Mouse (Mus musculus): ENCODE data around the gene Nmi.
"Not testable (repeated sequence)": the region's sequence is repeated elsewhere in the genome, so short reads cannot be mapped to it uniquely, and the experiment has no call there.

Nmi gene

DNA sequence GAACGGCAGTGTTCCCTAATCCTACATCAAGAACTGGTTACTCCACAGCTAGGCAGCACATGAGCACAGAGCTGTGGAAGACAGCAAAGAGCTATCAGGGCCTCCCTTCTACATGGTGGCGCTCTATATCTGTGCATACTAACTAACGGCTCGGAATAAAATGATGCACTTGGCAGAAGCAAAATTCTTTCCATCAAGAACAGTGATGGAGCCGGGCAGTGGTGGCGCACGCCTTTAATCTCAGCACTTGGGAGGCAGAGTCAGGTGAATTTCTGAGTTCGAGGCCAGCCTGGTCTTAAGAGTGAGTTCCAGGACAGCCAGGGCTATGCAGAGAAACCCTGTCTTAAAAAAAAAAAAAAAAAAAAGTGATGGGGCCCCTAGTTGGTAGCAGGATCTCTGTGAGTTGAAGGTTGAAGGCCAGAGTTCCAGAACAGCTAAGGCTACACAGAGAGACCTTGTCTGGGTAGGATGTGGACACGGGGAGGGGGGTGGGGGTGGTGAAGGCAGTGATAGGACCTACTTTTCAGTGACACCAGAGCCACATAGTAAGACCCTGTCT is at the start of gene Nmi:
Nmi (minus strand) TSS at position 85 of the 559 bp plus-strand sequence.
- in situ Hi-C loops (cut with MboI; ENCODE audit: low pct_unique_long_range_greater_than_20kb in 1 of 2, low sequenced_read_pairs in 2 of 2, unreplicated experiment in 1 of 2) = no loop called here

DNA sequence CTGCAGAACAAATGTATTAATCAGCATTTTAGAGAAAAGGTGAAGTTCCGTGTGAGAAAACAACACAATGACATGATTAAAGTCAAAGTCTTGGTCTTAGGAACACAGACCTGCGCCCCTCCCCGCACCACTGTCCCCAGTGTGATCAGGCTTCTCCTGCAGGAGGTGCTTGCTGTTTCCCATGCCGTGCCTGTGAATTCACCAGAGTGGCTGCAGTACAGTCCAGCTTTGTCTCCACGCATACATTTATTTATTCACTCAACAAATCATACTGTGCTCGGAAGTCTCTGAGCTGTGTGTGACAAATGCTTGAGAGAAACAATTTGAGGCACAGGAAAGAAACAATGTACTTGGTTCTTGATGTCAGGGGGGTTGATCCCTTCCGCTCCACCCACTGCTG is 43.1 kb upstream of the Nmi start:
- in situ Hi-C loops (cut with MboI; ENCODE audit: low pct_unique_long_range_greater_than_20kb in 1 of 2, low sequenced_read_pairs in 2 of 2, unreplicated experiment in 1 of 2) = no loop called here

DNA sequence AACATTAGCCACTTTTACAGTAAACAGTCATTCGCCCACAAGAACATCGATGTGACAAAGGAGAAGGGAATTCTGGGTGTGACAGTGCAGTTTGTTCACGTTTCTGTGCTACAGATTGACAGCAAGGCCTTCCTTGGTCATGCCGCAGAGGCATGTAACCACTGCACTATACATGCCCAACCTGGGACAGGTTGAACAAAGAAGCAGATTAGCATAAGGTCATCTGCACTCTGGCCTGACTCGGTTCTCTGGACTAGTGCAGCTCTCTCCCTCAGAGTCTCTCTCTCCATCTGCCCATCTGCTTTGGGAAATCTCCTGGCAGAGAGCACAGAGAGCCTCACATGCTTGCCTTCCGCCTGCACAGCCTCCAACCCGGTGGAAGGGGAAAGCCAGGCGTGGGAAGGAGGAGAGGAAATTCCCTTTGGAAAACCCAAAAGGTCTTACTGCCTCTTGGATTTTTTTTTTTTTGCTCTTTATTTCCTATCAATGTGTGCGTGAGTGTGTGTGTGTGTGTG is 40.1 kb upstream of the Nmi start:
- in situ Hi-C loops (cut with MboI; ENCODE audit: low pct_unique_long_range_greater_than_20kb in 1 of 2, low sequenced_read_pairs in 2 of 2, unreplicated experiment in 1 of 2) = no loop called here

DNA sequence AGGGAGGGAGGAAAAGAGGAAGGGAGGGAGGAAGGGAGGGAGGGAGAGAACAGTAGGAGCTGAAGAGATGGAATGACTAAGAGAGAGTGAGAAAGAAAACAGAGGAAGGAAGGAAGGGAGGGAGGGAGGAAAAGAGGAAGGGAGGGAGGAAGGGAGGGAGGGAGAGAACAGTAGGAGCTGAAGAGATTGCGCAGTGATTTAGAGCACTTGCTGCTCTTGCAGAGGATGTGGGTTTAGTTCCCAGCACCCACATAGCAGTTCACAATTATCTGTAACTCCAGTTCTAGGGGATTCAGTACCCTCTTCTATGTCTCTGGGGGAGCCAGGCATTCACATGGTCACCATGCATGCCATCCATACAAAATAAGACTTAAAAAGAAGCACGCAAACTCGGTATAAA is 38.5 kb upstream of the Nmi start:
- in situ Hi-C loops (cut with MboI; ENCODE audit: low pct_unique_long_range_greater_than_20kb in 1 of 2, low sequenced_read_pairs in 2 of 2, unreplicated experiment in 1 of 2) = not testable (repeated sequence)

DNA sequence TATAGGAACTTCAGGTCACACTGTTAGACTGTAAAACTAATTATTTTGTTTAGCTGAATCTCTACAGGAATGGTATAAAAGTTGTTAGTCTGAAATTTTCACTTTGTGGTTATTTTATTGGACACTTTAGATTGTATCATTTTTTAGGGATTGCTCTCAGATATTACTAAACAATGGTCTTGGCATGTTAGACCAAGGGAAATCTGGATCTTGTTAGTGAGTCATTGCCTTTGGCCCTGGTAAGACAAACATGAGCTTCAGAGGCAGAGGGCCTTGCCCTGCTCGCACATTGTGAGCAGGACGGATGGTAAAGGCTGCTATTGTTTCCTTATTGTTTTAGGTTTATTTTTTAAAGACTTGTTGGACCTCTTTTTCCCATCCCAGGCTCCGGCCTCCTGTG is 33.1 kb upstream of the Nmi start:
- in situ Hi-C loops (cut with MboI; ENCODE audit: low pct_unique_long_range_greater_than_20kb in 1 of 2, low sequenced_read_pairs in 2 of 2, unreplicated experiment in 1 of 2) = no loop called here

DNA sequence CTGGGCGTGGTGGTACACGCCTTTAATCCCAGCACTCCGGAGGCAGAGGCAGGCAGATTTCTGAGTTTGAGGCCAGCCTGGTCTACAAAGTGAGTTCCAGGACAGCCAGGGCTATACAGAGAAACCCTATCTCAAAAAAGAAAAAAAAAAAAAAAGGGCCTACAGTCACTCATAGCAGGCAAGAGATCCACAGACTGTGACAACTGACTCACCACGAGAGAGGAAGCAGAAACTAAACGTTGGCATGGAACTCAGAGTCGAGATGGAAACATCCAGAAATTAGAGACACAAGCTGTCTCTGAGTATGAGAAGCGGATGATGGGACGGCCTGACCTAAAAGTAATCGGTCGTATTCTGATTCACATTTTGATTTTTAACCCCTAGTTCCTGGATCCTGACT is 29.0 kb upstream of the Nmi start:
- in situ Hi-C loops (cut with MboI; ENCODE audit: low pct_unique_long_range_greater_than_20kb in 1 of 2, low sequenced_read_pairs in 2 of 2, unreplicated experiment in 1 of 2) = not testable (repeated sequence)

DNA sequence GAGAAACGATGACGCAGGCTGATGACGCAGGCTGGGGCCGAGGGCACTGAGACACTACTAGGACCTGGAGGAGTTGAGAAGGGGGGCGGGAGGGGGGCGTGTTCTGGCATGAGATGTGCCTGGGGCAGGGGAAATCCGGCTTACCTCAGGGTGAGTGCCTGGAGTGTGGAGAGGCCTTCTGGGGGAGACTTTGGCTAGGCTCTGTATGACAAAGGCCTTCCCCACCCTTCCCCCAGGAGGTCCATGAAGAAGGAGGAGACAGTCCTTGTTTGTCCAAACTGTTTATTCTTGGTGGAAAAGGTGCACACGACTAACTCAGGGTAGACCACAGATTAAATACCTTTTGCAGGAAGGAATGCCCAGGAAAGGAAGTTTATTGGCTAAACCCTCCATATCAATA is 28.2 kb upstream of the Nmi start:
- in situ Hi-C loops (cut with MboI; ENCODE audit: low pct_unique_long_range_greater_than_20kb in 1 of 2, low sequenced_read_pairs in 2 of 2, unreplicated experiment in 1 of 2) = no loop called here

DNA sequence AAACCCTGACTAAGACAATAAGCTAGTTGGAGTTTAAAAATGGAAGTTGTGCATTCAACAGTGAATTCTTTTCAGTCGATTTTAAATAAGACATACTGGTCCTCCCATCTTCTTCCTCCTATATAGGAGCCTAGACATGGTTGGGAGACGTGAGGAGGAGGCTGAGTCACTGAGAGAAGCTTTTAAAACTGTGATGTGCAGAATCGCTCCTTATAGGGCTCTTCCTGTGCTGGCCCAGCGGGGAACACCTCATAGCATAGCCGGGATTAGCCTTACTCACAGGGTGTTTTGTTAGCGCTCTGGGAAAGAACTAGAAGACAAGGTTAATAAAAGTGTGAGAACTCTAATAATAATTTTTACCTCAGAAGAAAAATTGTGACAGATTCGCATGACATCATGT is 26.7 kb upstream of the Nmi start:
- in situ Hi-C loops (cut with MboI; ENCODE audit: low pct_unique_long_range_greater_than_20kb in 1 of 2, low sequenced_read_pairs in 2 of 2, unreplicated experiment in 1 of 2) = no loop called here

DNA sequence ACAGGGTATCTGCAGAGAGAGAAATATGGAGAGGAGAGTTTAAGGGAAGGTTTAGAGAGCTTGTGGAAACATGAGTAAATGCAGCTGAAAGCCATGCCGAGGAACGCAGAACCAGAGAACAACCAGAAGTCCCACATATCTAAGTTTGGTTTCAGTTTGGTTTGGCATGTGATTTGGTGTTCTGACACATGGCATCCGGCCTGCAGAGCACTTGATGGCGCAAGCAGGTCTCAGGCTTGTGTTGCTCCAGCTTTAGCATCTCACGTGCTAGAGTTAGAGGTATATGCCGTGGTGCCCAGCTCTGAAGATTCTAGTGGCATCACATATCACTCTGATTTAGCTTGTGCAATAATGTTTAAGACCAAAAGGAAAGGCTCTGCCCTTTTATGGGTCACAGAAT is 18.2 kb upstream of the Nmi start:
- in situ Hi-C loops (cut with MboI; ENCODE audit: low pct_unique_long_range_greater_than_20kb in 1 of 2, low sequenced_read_pairs in 2 of 2, unreplicated experiment in 1 of 2) = no loop called here

DNA sequence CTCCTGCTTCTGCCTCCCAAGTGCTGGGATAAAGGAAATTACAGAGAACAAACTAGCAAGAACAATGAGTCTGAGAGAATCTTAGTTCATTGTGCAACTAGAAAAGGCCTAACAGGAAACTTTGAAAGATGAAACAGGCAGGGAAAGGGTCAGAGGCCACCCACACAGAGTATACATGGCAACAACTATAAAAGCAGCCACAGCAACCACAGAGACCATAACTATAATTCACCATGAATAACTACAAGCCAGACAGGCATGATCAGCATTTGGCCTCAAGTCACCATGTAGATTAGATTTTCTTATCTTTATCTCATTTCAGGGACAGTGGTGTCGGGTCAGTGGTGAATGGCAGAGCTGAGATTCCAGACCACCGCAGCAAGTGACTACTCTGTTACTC is 16.3 kb upstream of the Nmi start:
- in situ Hi-C loops (cut with MboI; ENCODE audit: low pct_unique_long_range_greater_than_20kb in 1 of 2, low sequenced_read_pairs in 2 of 2, unreplicated experiment in 1 of 2) = no loop called here

DNA sequence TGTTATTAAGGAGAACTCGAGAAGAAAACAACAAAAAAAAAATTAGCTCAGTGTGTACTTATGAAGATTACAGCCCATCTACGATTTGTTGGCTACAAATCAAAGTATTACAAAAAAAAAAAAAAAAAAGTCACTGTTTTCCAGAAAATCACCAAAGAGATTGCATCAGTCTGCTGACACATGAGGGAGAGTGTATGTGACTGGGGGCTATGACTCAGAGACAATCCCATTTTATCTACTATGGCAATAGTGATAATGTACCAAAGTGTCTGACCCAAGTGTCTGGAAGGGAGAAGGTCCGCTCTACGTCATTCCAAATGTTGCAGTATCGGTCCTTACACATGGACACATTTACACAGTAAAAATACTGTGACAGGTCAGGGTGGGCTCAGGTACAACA is 13.4 kb upstream of the Nmi start:
- in situ Hi-C loops (cut with MboI; ENCODE audit: low pct_unique_long_range_greater_than_20kb in 1 of 2, low sequenced_read_pairs in 2 of 2, unreplicated experiment in 1 of 2) = no loop called here

DNA sequence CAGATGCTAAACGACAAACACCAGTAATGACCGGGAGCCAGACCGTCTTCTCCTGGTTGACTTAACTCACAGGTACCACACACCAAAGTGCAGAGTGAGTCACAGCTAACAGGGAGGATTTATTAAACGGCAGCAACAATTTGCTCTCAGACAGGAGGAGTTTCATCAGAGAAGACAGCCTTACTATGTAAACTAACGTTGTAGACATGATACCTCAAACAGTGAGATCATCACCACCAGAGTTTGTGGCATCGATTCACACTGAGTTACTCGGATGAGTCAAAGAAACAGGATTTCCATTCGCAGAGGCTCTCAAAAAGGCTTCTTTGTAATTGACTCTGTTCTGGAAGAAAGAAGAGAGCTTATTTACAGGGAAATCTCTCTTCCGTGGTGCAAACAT is 12.9 kb upstream of the Nmi start:
- in situ Hi-C loops (cut with MboI; ENCODE audit: low pct_unique_long_range_greater_than_20kb in 1 of 2, low sequenced_read_pairs in 2 of 2, unreplicated experiment in 1 of 2) = no loop called here

DNA sequence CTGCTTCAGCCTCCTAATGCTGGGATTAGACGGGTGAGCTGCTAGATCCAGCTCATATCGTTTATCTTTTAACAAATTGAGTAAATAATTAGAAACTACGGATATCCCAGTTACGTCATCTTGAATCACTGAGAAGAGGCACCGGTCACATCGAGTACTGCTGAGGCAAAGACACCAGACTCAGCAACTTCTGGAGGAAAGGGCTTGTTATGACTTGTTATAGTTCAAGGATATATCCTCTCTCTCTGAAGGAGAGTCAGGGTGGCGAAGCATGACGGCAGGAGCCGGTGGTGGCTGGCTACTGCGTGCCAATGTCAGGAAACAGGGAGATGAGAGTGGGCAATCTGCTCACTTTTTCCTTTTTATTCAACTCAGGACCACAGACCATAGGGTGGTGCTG is 11.9 kb upstream of the Nmi start:
- in situ Hi-C loops (cut with MboI; ENCODE audit: low pct_unique_long_range_greater_than_20kb in 1 of 2, low sequenced_read_pairs in 2 of 2, unreplicated experiment in 1 of 2) = no loop called here

DNA sequence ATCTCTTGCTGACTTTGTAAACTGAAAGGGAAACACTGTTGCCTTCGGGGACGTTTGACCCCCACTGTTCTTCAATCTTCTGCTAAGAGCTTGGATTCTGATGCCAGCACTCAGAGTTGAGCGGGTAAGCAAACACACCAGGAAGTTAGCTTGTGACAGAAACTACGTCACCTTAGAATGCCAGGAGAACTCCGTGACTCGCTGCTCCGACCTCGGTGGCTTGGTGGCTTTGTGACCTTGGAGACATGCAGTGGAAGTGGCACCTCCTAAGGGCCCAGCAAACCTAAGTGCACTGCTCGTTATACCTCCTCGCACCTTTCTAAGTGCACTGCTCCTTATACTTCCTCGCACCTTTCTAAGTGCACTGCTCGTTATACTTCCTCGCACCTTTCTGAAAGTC is 9.0 kb upstream of the Nmi start:
- in situ Hi-C loops (cut with MboI; ENCODE audit: low pct_unique_long_range_greater_than_20kb in 1 of 2, low sequenced_read_pairs in 2 of 2, unreplicated experiment in 1 of 2) = no loop called here

DNA sequence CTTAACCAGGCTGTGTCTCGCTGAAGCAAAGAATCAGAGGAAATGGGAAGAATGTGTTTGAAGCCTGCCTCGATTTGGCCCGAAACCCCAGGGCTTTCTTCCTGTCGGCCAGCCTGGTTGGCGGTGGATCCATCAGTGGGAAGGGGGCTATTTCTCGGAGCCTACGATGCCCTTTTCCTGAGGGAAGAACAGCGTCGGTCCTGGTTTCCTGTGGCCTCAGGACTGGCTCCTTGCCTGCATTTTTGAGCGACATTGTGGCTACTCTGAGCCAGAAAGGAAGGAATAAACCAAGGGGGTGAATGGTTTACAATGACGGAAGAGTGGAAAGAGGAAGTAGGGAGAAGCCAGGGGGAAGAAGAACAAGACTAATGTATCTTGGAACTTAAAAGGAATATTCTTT is 8.3 kb upstream of the Nmi start:
- in situ Hi-C loops (cut with MboI; ENCODE audit: low pct_unique_long_range_greater_than_20kb in 1 of 2, low sequenced_read_pairs in 2 of 2, unreplicated experiment in 1 of 2) = no loop called here

DNA sequence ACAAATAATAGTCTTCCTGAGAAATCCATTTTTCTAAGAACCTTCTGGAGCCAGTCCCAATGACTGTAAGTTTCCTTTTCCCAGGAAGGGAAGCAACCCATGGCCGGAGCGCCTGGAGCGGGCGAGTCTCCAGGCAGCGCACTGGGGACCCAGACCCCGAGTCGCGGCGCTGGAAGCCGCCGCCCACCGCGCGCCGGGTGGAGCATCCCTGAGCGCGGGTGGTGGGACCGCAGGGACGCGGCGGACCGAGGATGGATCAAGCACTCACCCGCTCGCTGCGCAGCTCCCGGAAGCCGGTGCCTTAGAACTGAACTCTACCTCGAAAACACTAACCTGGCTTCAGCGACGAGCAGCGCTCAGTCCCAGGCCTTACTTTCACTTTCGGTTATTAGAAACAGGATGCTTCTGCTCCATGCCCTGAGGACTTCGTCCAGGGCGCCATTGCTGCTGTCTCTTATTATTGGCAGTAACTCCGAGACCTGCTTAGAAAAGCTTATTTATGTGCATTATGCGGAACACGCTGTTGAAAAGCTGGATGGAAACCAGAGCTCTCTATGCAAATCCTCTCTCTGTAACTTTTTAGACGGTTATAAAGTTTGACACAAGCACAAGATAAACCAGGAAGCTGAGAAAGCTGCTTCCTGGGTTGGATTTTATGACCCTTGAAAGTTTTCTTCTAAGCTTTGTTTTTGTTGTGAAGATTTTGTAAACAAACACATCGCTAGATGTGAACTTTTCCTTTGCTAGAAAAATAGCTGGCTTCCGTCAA is 469 bp downstream of the Nmi start:
- in situ Hi-C loops (cut with MboI; ENCODE audit: low pct_unique_long_range_greater_than_20kb in 1 of 2, low sequenced_read_pairs in 2 of 2, unreplicated experiment in 1 of 2) = no loop called here

DNA sequence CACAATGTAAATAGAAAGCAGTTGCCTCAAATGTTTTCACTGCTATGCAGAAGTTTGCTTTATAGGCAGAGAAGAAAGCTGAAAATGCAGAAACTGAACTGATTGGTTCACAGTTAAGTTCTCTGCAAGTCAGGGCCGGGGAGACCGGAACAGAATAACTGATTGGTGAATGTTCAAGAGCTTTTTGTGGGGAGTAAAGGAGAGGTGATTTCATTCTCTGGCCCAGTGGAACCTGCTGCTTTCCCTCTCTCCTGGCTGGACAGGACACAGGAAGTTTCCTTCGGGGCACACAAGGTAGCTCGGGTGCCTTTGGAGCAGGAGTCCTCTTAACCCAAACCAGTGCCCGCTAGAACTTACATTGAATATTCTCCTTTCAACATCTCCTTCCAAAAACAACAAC is 1.2 kb downstream of the Nmi start:
- in situ Hi-C loops (cut with MboI; ENCODE audit: low pct_unique_long_range_greater_than_20kb in 1 of 2, low sequenced_read_pairs in 2 of 2, unreplicated experiment in 1 of 2) = no loop called here

DNA sequence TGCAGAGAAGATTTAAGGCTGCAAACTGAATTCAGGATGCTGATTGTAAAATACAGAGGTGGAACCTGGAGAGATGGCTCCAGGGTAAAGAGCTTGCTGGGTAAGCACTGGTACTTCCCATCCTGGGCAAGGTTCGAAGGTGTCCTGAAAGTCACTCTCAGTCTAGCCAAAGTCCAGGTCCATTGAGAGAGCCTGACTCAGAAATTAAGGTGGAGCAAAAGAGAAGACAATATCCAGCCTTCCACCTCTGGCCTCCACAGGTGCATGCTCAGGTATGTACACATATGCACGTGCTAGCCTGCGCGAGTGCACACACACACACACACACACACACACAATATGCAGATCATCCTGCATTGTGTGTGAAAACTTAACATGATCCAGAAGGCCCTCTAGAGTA is 2.4 kb downstream of the Nmi start:
- in situ Hi-C loops (cut with MboI; ENCODE audit: low pct_unique_long_range_greater_than_20kb in 1 of 2, low sequenced_read_pairs in 2 of 2, unreplicated experiment in 1 of 2) = no loop called here

DNA sequence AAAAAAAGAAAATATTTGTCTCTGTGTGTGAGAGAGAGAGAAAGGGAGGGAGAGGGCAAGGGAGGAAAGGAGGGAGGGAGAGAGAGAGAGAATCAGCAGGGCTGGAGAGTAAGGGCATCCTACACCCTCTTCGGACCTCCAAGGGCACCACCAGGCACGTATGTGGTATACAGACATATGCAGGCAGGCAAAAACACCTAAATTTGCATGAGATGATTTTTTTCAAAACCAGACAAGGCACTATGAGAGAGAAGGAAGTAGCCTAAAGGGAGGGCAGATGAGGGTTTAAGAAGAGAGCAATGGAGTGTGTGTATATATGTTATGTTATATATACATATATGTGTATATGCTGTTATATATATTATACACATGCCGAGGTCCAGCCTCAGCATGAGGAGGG is 6.0 kb downstream of the Nmi start:
- in situ Hi-C loops (cut with MboI; ENCODE audit: low pct_unique_long_range_greater_than_20kb in 1 of 2, low sequenced_read_pairs in 2 of 2, unreplicated experiment in 1 of 2) = no loop called here

DNA sequence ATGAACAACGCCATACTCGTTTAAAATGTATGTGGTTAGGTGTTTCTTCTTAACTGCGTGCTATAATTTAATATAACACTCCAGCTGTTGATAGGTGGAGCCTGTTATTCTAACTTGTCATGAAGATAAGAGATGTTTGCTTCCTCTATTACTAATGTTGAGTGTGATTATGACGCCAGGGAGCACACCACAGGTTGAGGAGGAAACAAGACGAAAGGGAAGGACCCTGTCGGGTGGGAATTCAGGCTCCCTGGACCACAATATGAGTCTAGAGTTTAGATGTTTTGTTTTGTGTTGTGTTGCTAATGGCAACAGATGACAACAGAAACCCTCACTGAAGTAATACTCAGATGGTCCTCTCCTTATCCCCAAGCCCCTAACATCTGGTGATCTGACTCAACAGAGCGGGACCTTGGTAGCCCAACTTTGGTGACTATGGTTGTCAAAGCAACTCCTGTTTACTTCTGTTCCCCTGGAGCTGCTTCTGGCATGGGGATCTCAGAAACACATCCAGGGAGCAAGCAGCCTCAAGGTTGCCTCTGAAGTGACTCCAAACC is 19.6 kb downstream of the Nmi start:
- in situ Hi-C loops (cut with MboI; ENCODE audit: low pct_unique_long_range_greater_than_20kb in 1 of 2, low sequenced_read_pairs in 2 of 2, unreplicated experiment in 1 of 2) = no loop called here

Measured in mouse embryonic stem cell (cell line).